Mouse (Mus musculus): Measurements from ENCODE around the gene Galnt6. TPM values are rescaled to one million over a fixed set of nuclear protein-coding genes. Genes with fewer than 3 reads are reported as not detected.

Galnt6 gene
- polyA plus RNA-seq, 1 experiment from 2014 or later, result 0.87 TPM

- Histone ChIP-seq H3K9me3 (ENCODE audit: low read length) (no peaks in the 10 kb centered on the region), H3K36me3 (ENCODE audit: insufficient read depth, low read length) (no peaks in the 10 kb centered on the region), H3K4me3 (ENCODE audit: low read length) (no peak overlapping the region), H3K4me2 (replicated peaks; ENCODE audit: low read depth, low read length) (no peak overlapping the region), H3K27ac (ENCODE audit: low read length) (peak overlapping the region; percentile 51), H3K4me1 (ENCODE audit: insufficient read depth, low read length) (peaks cover 26% of the 10 kb centered on the region), H3K27me3 (ENCODE audit: insufficient read depth, low read length) (no peaks in the 10 kb centered on the region), H3K9ac (replicated peaks; ENCODE audit: low read length) (no peak overlapping the region)
- 25% methylated on average over 6 of the region's 6 CpGs for WGBS
- peak; percentile 82; the same call in 1 of the 2 replicates for ATAC-seq (ENCODE audit: low FRiP score, low TSS enrichment)
Observed at GRCm38 (mm10) chr15:100710838-100711237, 18.3 kb downstream of the Galnt6 start.

GRCm38 (mm10) chr15:100708433-100709078 is 20.6 kb downstream of the Galnt6 start:
- no peak overlapping the region for H3K4me3 ChIP-seq (ENCODE audit: low read length)
- no peaks in the 10 kb centered on the region for H3K36me3 ChIP-seq (ENCODE audit: insufficient read depth, low read length)
- no peak for ATAC-seq (ENCODE audit: low FRiP score, low TSS enrichment)
- 0 out of 2 replicates have a peak, but pooled peaks cover 4% of the 10 kb centered on the region for H3K27me3 ChIP-seq (ENCODE audit: insufficient read depth, low read length)
- no peak overlapping the region for H3K4me2 ChIP-seq (replicated peaks; ENCODE audit: low read depth, low read length)
- H3K27ac ChIP-seq (ENCODE audit: low read length), result no peak overlapping the region
- WGBS, result 65% methylated on average over 8 of the region's 8 CpGs
- H3K9ac ChIP-seq (replicated peaks; ENCODE audit: low read length), result no peak overlapping the region
- H3K9me3 ChIP-seq (ENCODE audit: low read length), result no peaks in the 10 kb centered on the region
- peaks cover 35% of the 10 kb centered on the region for H3K4me1 ChIP-seq (ENCODE audit: insufficient read depth, low read length)

GRCm38 (mm10) chr15:100706226-100706625 is 22.9 kb downstream of the Galnt6 start:
- no peak overlapping the region for H3K4me2 ChIP-seq (replicated peaks; ENCODE audit: low read depth, low read length)
- no peak for ATAC-seq (ENCODE audit: low FRiP score, low TSS enrichment)
- peaks cover 9% of the 10 kb centered on the region; the same call in 1 of the 2 replicates for H3K27me3 ChIP-seq (ENCODE audit: insufficient read depth, low read length)
- WGBS, result 29% methylated on average over 8 of the region's 8 CpGs
- no peaks in the 10 kb centered on the region for H3K36me3 ChIP-seq (ENCODE audit: insufficient read depth, low read length)
- H3K9ac ChIP-seq (replicated peaks; ENCODE audit: low read length), result no peak overlapping the region
- no peak overlapping the region for H3K4me3 ChIP-seq (ENCODE audit: low read length)
- H3K4me1 ChIP-seq (ENCODE audit: insufficient read depth, low read length), result peaks cover 33% of the 10 kb centered on the region
- H3K27ac ChIP-seq (ENCODE audit: low read length), result no peak overlapping the region
- H3K9me3 ChIP-seq (ENCODE audit: low read length), result no peaks in the 10 kb centered on the region

- Histone ChIP-seq H3K9me3 (ENCODE audit: low read length) (no peaks in the 10 kb centered on the region), H3K27me3 (ENCODE audit: insufficient read depth, low read length) (peaks cover 9% of the 10 kb centered on the region; the same call in 1 of the 2 replicates), H3K4me2 (replicated peaks; ENCODE audit: low read depth, low read length) (no peak overlapping the region), H3K27ac (ENCODE audit: low read length) (no peak overlapping the region), H3K4me1 (ENCODE audit: insufficient read depth, low read length) (peaks cover 25% of the 10 kb centered on the region), H3K4me3 (ENCODE audit: low read length) (no peak overlapping the region), H3K36me3 (ENCODE audit: insufficient read depth, low read length) (no peaks in the 10 kb centered on the region), H3K9ac (replicated peaks; ENCODE audit: low read length) (no peak overlapping the region)
- no peak for ATAC-seq (ENCODE audit: low FRiP score, low TSS enrichment)
- WGBS, result 100% methylated on average over 1 of the region's 1 CpGs
Observed at GRCm38 (mm10) chr15:100705376-100705775, 23.8 kb downstream of the Galnt6 start.

- peak overlapping the region; percentile 8; the same call in 1 of the 2 replicates for H3K4me3 ChIP-seq (ENCODE audit: low read length)
- H3K27ac ChIP-seq (ENCODE audit: low read length), result no peak overlapping the region
- H3K9me3 ChIP-seq (ENCODE audit: low read length), result no peaks in the 10 kb centered on the region
- ATAC-seq (ENCODE audit: low FRiP score, low TSS enrichment), result peak; percentile 52; the same call in 1 of the 2 replicates
- H3K36me3 ChIP-seq (ENCODE audit: insufficient read depth, low read length), result no peaks in the 10 kb centered on the region
- H3K9ac ChIP-seq (replicated peaks; ENCODE audit: low read length), result 0 out of 2 replicates have a peak overlapping the region, but pooled peaks have one; percentile 17
- peaks cover 21% of the 10 kb centered on the region for H3K4me1 ChIP-seq (ENCODE audit: insufficient read depth, low read length)
- peak overlapping the region; percentile 42 for H3K4me2 ChIP-seq (replicated peaks; ENCODE audit: low read depth, low read length)
- WGBS, result 3% methylated on average over 17 of the region's 17 CpGs
- H3K27me3 ChIP-seq (ENCODE audit: insufficient read depth, low read length), result peaks cover 9% of the 10 kb centered on the region; the same call in 1 of the 2 replicates
Observed at GRCm38 (mm10) chr15:100703913-100704312, 25.3 kb downstream of the Galnt6 start.

- H3K9ac ChIP-seq (replicated peaks; ENCODE audit: low read length), result no peak overlapping the region
Observed at GRCm38 (mm10) chr15:100701856-100702255, 27.3 kb downstream of the Galnt6 start.

GRCm38 (mm10) chr15:100701108-100701507 is 28.1 kb downstream of the Galnt6 start:
- H3K9ac ChIP-seq (replicated peaks; ENCODE audit: low read length), result no peak overlapping the region
- no peaks in the 10 kb centered on the region for H3K9me3 ChIP-seq (ENCODE audit: low read length)
- H3K27ac ChIP-seq (ENCODE audit: low read length), result no peak overlapping the region
- 73% methylated on average over 10 of the region's 10 CpGs for WGBS
- no peaks in the 10 kb centered on the region for H3K36me3 ChIP-seq (ENCODE audit: insufficient read depth, low read length)
- no peak for ATAC-seq (ENCODE audit: low FRiP score, low TSS enrichment)
- peaks cover 9% of the 10 kb centered on the region; the same call in 1 of the 2 replicates for H3K27me3 ChIP-seq (ENCODE audit: insufficient read depth, low read length)
- no peak overlapping the region for H3K4me3 ChIP-seq (ENCODE audit: low read length)
- H3K4me1 ChIP-seq (ENCODE audit: insufficient read depth, low read length), result peaks cover 14% of the 10 kb centered on the region
- H3K4me2 ChIP-seq (replicated peaks; ENCODE audit: low read depth, low read length), result no peak overlapping the region

More at GRCm38 (mm10) chr15:100701856-100702255, 27.3 kb downstream of the Galnt6 start:
- no peak for ATAC-seq (ENCODE audit: low FRiP score, low TSS enrichment)
- Histone ChIP-seq H3K27me3 (ENCODE audit: insufficient read depth, low read length) (peaks cover 9% of the 10 kb centered on the region; the same call in 1 of the 2 replicates), H3K9me3 (ENCODE audit: low read length) (no peaks in the 10 kb centered on the region), H3K36me3 (ENCODE audit: insufficient read depth, low read length) (no peaks in the 10 kb centered on the region), H3K4me1 (ENCODE audit: insufficient read depth, low read length) (peaks cover 21% of the 10 kb centered on the region), H3K4me3 (ENCODE audit: low read length) (no peak overlapping the region), H3K27ac (ENCODE audit: low read length) (no peak overlapping the region), H3K4me2 (replicated peaks; ENCODE audit: low read depth, low read length) (no peak overlapping the region)
- WGBS, result 76% methylated on average over 6 of the region's 6 CpGs

- Histone ChIP-seq H3K9me3 (ENCODE audit: low read length) (no peaks in the 10 kb centered on the region), H3K27ac (ENCODE audit: low read length) (no peak overlapping the region), H3K4me2 (replicated peaks; ENCODE audit: low read depth, low read length) (no peak overlapping the region), H3K9ac (replicated peaks; ENCODE audit: low read length) (no peak overlapping the region), H3K4me3 (ENCODE audit: low read length) (no peak overlapping the region), H3K27me3 (ENCODE audit: insufficient read depth, low read length) (peaks cover 9% of the 10 kb centered on the region; the same call in 1 of the 2 replicates), H3K4me1 (ENCODE audit: insufficient read depth, low read length) (peaks cover 12% of the 10 kb centered on the region), H3K36me3 (ENCODE audit: insufficient read depth, low read length) (no peaks in the 10 kb centered on the region)
- no peak for ATAC-seq (ENCODE audit: low FRiP score, low TSS enrichment)
- WGBS, result 76% methylated on average over 5 of the region's 5 CpGs
Observed at GRCm38 (mm10) chr15:100700424-100700823, 28.8 kb downstream of the Galnt6 start.

GRCm38 (mm10) chr15:100699386-100699785 is 29.8 kb downstream of the Galnt6 start:
- Histone ChIP-seq H3K4me1 (ENCODE audit: insufficient read depth, low read length) (peaks cover 11% of the 10 kb centered on the region), H3K4me3 (ENCODE audit: low read length) (no peak overlapping the region), H3K4me2 (replicated peaks; ENCODE audit: low read depth, low read length) (no peak overlapping the region), H3K27ac (ENCODE audit: low read length) (no peak overlapping the region), H3K9ac (replicated peaks; ENCODE audit: low read length) (no peak overlapping the region), H3K9me3 (ENCODE audit: low read length) (no peaks in the 10 kb centered on the region), H3K36me3 (ENCODE audit: insufficient read depth, low read length) (no peaks in the 10 kb centered on the region), H3K27me3 (ENCODE audit: insufficient read depth, low read length) (peaks cover 6% of the 10 kb centered on the region; the same call in 1 of the 2 replicates)
- 63% methylated on average over 6 of the region's 6 CpGs for WGBS
- no peak for ATAC-seq (ENCODE audit: low FRiP score, low TSS enrichment)

- no peak for ATAC-seq (ENCODE audit: low FRiP score, low TSS enrichment)
- no peak overlapping the region for H3K4me3 ChIP-seq (ENCODE audit: low read length)
- no peak overlapping the region for H3K4me2 ChIP-seq (replicated peaks; ENCODE audit: low read depth, low read length)
- no peak overlapping the region for H3K9ac ChIP-seq (replicated peaks; ENCODE audit: low read length)
- H3K36me3 ChIP-seq (ENCODE audit: insufficient read depth, low read length), result no peaks in the 10 kb centered on the region
- WGBS, result 42% methylated on average over 10 of the region's 10 CpGs
- peaks cover 4% of the 10 kb centered on the region; the same call in 1 of the 2 replicates for H3K27me3 ChIP-seq (ENCODE audit: insufficient read depth, low read length)
- H3K4me1 ChIP-seq (ENCODE audit: insufficient read depth, low read length), result no peaks in the 10 kb centered on the region
- no peak overlapping the region for H3K27ac ChIP-seq (ENCODE audit: low read length)
- no peaks in the 10 kb centered on the region for H3K9me3 ChIP-seq (ENCODE audit: low read length)
Observed at GRCm38 (mm10) chr15:100698078-100698477, 31.1 kb downstream of the Galnt6 start.
